Mouse (Mus musculus) CH12.LX (cell line): ENCODE data around the gene Exo5. TPM values are rescaled to one million over a fixed set of nuclear protein-coding genes. Genes with fewer than 3 reads are reported as not detected.

Experiments used
- DNase-seq: peaks from one replicate; pipeline ENCODE4 v3.0.0-alpha.2; 2013; ENCODE audit errors: extremely low read depth
- H3K27ac ChIP-seq: 2 replicates; pipeline ENCODE4 v1.5.1; 2012; ENCODE audit warnings: low read depth, mild to moderate bottlenecking, control low read depth, moderate library complexity; ENCODE audit not compliant: insufficient read depth
- H3K27me3 ChIP-seq: replicated peaks from 2 replicates; pipeline ENCODE3; 2012; ENCODE audit warnings: inconsistent platforms
- H3K36me3 ChIP-seq, 2 experiments: replicated peaks in 1 of 2; 2 replicates each; pipeline versions ENCODE3 to v1.6.1; 2012; ENCODE audit warnings: inconsistent platforms in 1 of 2, low read length in 1 of 2, mild to moderate bottlenecking in 1 of 2, mixed read lengths in 1 of 2, moderate library complexity in 1 of 2; ENCODE audit not compliant: control insufficient read depth in 1 of 2, insufficient read depth in 1 of 2
- H3K4me1 ChIP-seq, 2 experiments: 2 replicates each; pipeline ENCODE4 v1.6.1; 2012; ENCODE audit warnings: inconsistent platforms in 1 of 2, moderate library complexity in 1 of 2; ENCODE audit not compliant: insufficient read depth in 2 of 2, control insufficient read depth in 1 of 2
- H3K4me2 ChIP-seq: 2 replicates; pipeline ENCODE4 v1.6.1; 2012; ENCODE audit warnings: low read depth, mild to moderate bottlenecking, control low read depth; ENCODE audit not compliant: poor library complexity, insufficient read depth, severe bottlenecking
- H3K4me3 ChIP-seq, 3 experiments: fragments of 150-350 bp in 1 of 3; sonication (generic) in 1 of 3; replicated peaks in 1 of 3; 2 replicates each; pipeline versions ENCODE3 to v1.5.1; 2011 to 2012; ENCODE audit warnings: low read depth in 2 of 3, low read length in 2 of 3, mild to moderate bottlenecking in 2 of 3, moderate library complexity in 2 of 3, control low read depth in 1 of 3, improper control_type of control experiment in 1 of 3, inconsistent platforms in 1 of 3, mixed read lengths in 1 of 3; ENCODE audit not compliant: poor library complexity in 1 of 3
- H3K79me2 ChIP-seq: replicated peaks from 2 replicates; pipeline ENCODE4 v1.6.1; 2012; ENCODE audit warnings: mild to moderate bottlenecking, moderate library complexity; ENCODE audit not compliant: control insufficient read depth, poor library complexity, insufficient read depth, severe bottlenecking; ENCODE audit errors: extremely low read depth
- H3K9ac ChIP-seq: 2 replicates; pipeline ENCODE4 v1.6.1; 2012; ENCODE audit warnings: low read depth, mild to moderate bottlenecking, control low read depth, moderate library complexity; ENCODE audit not compliant: insufficient read depth
- H3K9me3 ChIP-seq: replicated peaks from 2 replicates; pipeline ENCODE3; 2012; ENCODE audit warnings: low read length, inconsistent platforms, mixed read lengths
- BHLHE40 ChIP-seq: IDR thresholded peaks from 2 replicates; pipeline ENCODE4 v1.6.1; 2011; ENCODE audit warnings: mild to moderate bottlenecking, low read depth, low read length, improper control_type of control experiment
- CTCF ChIP-seq, 2 experiments: IDR thresholded peaks in 1 of 2; conservative IDR thresholded peaks in 1 of 2; 2 replicates each; pipeline ENCODE4 v1.5.1; 2011 to 2012; ENCODE audit warnings: low read depth in 2 of 2, low read length in 2 of 2, improper control_type of control experiment in 1 of 2, inconsistent platforms in 1 of 2, mild to moderate bottlenecking in 1 of 2, moderate library complexity in 1 of 2
- ELF1 ChIP-seq: IDR thresholded peaks from 2 replicates; pipeline ENCODE4 v1.6.1; 2014; ENCODE audit warnings: low read depth, mild to moderate bottlenecking, inconsistent platforms, low read length, improper control_type of control experiment
- EP300 ChIP-seq: IDR thresholded peaks from 2 replicates; pipeline ENCODE4 v1.6.1; 2011; ENCODE audit warnings: low read length, improper control_type of control experiment
- ETS1 ChIP-seq: conservative IDR thresholded peaks from 2 replicates; pipeline ENCODE4 v1.6.1; 2012; ENCODE audit warnings: low read depth, mild to moderate bottlenecking, inconsistent platforms, low read length, improper control_type of control experiment, moderate library complexity
- HCFC1 ChIP-seq: IDR thresholded peaks from 2 replicates; pipeline ENCODE4 v1.6.1; 2012; ENCODE audit warnings: low read depth, mild to moderate bottlenecking, inconsistent platforms, low read length, improper control_type of control experiment
- IRF4 ChIP-seq: IDR thresholded peaks from 2 replicates; pipeline ENCODE4 v1.6.1; 2014; ENCODE audit warnings: low read depth, mild to moderate bottlenecking, inconsistent platforms, low read length, improper control_type of control experiment
- JUN ChIP-seq: IDR thresholded peaks from 2 replicates; pipeline ENCODE4 v1.6.1; 2011; ENCODE audit warnings: low read depth, mild to moderate bottlenecking, low read length, improper control_type of control experiment, moderate library complexity; ENCODE audit not compliant: insufficient read depth
- JUND ChIP-seq: conservative IDR thresholded peaks from 2 replicates; pipeline ENCODE4 v1.6.1; 2011; ENCODE audit warnings: low read depth, low read length, improper control_type of control experiment
- MAFK ChIP-seq: IDR thresholded peaks from 2 replicates; pipeline ENCODE4 v1.6.1; 2011; ENCODE audit warnings: low read length, improper control_type of control experiment; ENCODE audit not compliant: insufficient replicate concordance
- MEF2A ChIP-seq: IDR thresholded peaks from 2 replicates; pipeline ENCODE4 v1.6.1; 2014; ENCODE audit warnings: low read depth, mild to moderate bottlenecking, inconsistent platforms, low read length, improper control_type of control experiment, borderline replicate concordance
- MXI1 ChIP-seq: IDR thresholded peaks from 2 replicates; pipeline ENCODE4 v1.6.1; 2011; ENCODE audit warnings: mild to moderate bottlenecking, low read depth, low read length, improper control_type of control experiment
- MYC ChIP-seq: IDR thresholded peaks from 2 replicates; pipeline ENCODE4 v1.6.1; 2011; ENCODE audit warnings: low read depth, mild to moderate bottlenecking, improper control_type of control experiment, low read length
- PAX5 ChIP-seq: IDR thresholded peaks from 2 replicates; pipeline ENCODE4 v1.6.1; 2012; ENCODE audit warnings: low read length, inconsistent platforms, mixed read lengths
- POLR2AphosphoS2 ChIP-seq: IDR thresholded peaks from 2 replicates; pipeline ENCODE4 v1.6.1; 2011; ENCODE audit warnings: low read depth, low read length, improper control_type of control experiment
- RAD21 ChIP-seq: IDR thresholded peaks from 2 replicates; pipeline ENCODE4 v1.6.1; 2011; ENCODE audit warnings: low read depth, mild to moderate bottlenecking, low read length, improper control_type of control experiment, moderate library complexity
- RCOR1 ChIP-seq: conservative IDR thresholded peaks from 2 replicates; pipeline ENCODE4 v1.6.1; 2012; ENCODE audit warnings: low read depth, mild to moderate bottlenecking, inconsistent platforms, low read length, improper control_type of control experiment
- SIN3A ChIP-seq: IDR thresholded peaks from 2 replicates; pipeline ENCODE4 v1.6.1; 2012; ENCODE audit warnings: low read length, improper control_type of control experiment, inconsistent platforms
- TBP ChIP-seq: conservative IDR thresholded peaks from 2 replicates; pipeline ENCODE4 v1.6.1; 2011; ENCODE audit warnings: low read depth, low read length, improper control_type of control experiment
- ZC3H11A ChIP-seq: IDR thresholded peaks from 2 replicates; pipeline ENCODE4 v1.6.1; 2012; ENCODE audit warnings: low read depth, mild to moderate bottlenecking, inconsistent platforms, low read length, improper control_type of control experiment
- ZKSCAN1 ChIP-seq: IDR thresholded peaks from 2 replicates; pipeline ENCODE4 v1.6.1; 2012; ENCODE audit warnings: low read depth, inconsistent platforms, low read length, improper control_type of control experiment, borderline replicate concordance
- ZNF384 ChIP-seq: IDR thresholded peaks from 2 replicates; pipeline ENCODE4 v1.6.1; 2012; ENCODE audit warnings: low read depth, low read length, improper control_type of control experiment, inconsistent platforms
- dilution Hi-C: fragments of 300-500 bp; cut with MboI; formaldehyde crosslinking; loops from 2 replicates; pipeline ENCODE4 v1.14.3; 2020; ENCODE audit warnings: low sequenced_read_pairs; ENCODE audit not compliant: extremely low pct_unique_long_range_greater_than_20kb, extremely low pct_ligation_motif_present
- in situ Hi-C: fragments of 300-500 bp; cut with MboI; formaldehyde crosslinking; loops from 3 replicates; pipeline ENCODE4 v1.14.3; 2019; ENCODE audit warnings: low sequenced_read_pairs, low pct_ligation_motif_present, low pct_unique_long_range_greater_than_20kb, mixed read lengths
- polyA plus RNA-seq: library from polyadenylated mRNA; unstranded; fragments of >175 nt; gene quantifications from 2 replicates; pipeline ENCODE4 v1.2.1, GENCODE M21; 2012; ENCODE audit warnings: low read depth; ENCODE audit not compliant: insufficient read length
- total RNA-seq, 2 experiments: library from RNA; depleted of rRNA; stranded (reverse); fragments of 300-350 nt in 1 of 2; fragments of >200 nt in 1 of 2; gene quantifications; 2 replicates each; pipeline ENCODE4 v1.2.3; 2012 to 2014

Gene Exo5
- total and polyA plus RNA-seq, 3 experiments = 13.4 to 25.3 (median 23.0) TPM

DNA sequence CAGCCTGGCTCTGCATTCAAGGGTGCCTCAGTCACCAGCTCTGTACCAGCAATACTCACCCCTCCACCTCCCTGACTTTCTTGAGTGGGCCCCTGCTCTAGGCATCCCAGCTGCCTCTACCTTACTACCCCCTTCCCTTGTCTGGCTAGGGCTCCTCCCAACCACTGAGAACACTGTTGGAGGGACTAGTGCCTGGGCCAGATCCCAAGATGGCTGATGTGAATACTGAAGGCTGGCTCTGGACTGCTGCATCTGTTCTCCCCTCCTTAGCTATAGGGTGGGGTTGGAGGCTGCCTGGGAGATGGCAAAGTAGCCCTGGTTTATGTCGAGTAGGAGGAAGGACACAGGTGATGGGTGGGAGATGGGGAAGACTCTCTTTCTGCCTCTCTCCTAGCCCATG is 32.3 kb downstream of the Exo5 start:
- DNase-seq = no peak

DNA sequence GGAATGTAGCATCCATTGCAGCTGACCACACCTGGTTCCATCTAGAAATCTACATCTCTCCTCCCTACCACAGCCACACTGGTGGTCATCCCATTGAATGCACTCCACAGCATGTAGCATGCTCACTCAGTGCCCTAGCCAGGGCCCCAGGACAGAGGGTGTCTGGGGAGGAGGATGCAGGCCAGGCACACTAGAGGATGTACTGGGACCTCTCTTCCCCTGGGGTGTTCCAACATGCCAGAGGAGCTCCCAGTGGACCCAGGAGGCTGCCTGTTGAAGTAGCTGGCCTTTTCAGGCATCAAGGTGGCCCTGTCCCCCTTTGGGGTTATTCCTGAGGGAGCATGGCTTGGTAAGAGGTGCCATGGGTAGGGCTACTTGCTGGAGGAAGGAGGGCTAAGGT is 32.9 kb downstream of the Exo5 start:
- H3K27me3 ChIP-seq = peaks cover 35% of the 10 kb centered on the region
- no peak for DNase-seq
- in situ Hi-C loops (no loop called here), dilution Hi-C loops (no loop called here)
- no peaks in the 10 kb centered on the region for H3K36me3 ChIP-seq
- H3K27ac ChIP-seq = no peak overlapping the region
- peaks cover 0 to 4% of the 10 kb centered on the region in 2 experiments; a peak in 1 of 4 replicates for H3K4me1 ChIP-seq
- H3K9me3 ChIP-seq = no peaks in the 10 kb centered on the region
- no peaks in the 10 kb centered on the region for H3K79me2 ChIP-seq
- TF ChIP-seq EP300 (no peak), HCFC1 (no peak), MYC (no peak), PAX5 (no peak), JUN (no peak), RCOR1 (no peak), MEF2A (no peak), JUND (no peak)
- no peak overlapping the region for H3K9ac ChIP-seq
- H3K4me2 ChIP-seq = no peak overlapping the region
- no peak overlapping the region for H3K4me3 ChIP-seq

More for the DNA sequence above, 32.3 kb downstream of the Exo5 start:
- Histone ChIP-seq H3K9ac (no peak overlapping the region), H3K79me2 (no peaks in the 10 kb centered on the region), H3K36me3 (no peaks in the 10 kb centered on the region), H3K4me1 (peaks cover 0 to 1% of the 10 kb centered on the region in 2 experiments; a peak in 1 of 4 replicates), H3K9me3 (peaks cover 3% of the 10 kb centered on the region), H3K4me2 (no peak overlapping the region), H3K27ac (no peak overlapping the region), H3K4me3 (no peak overlapping the region), H3K27me3 (peaks cover 35% of the 10 kb centered on the region)
- in situ Hi-C loops = no loop called here
- dilution Hi-C loops = no loop called here
- no peak for TF ChIP-seq SIN3A
- TF ChIP-seq RCOR1 = no peak
- TF ChIP-seq TBP = no peak
- no peak for TF ChIP-seq ZC3H11A
- no peak for TF ChIP-seq MXI1
- TF ChIP-seq ZKSCAN1 = no peak
- TF ChIP-seq POLR2AphosphoS2 = no peak
- no peak for TF ChIP-seq MAFK
- TF ChIP-seq RAD21 = no peak
- no peak for TF ChIP-seq BHLHE40
- TF ChIP-seq ZNF384 = no peak
- no peak for TF ChIP-seq ETS1
- no peak for TF ChIP-seq ELF1
- TF ChIP-seq MYC = no peak
- no peak for TF ChIP-seq CTCF (conservative IDR thresholded peaks at IDR 0.05 in 1 of 2, IDR thresholded peaks at IDR 0.05 in 1 of 2; ENCODE audit: low read depth in 2 of 2, low read length in 2 of 2)
- TF ChIP-seq HCFC1 = no peak
- TF ChIP-seq IRF4 = no peak
